Mouse (Mus musculus) kidney, adult 9 months (tissue): ENCODE results near the gene Pgf.
"Not testable (repeated sequence)": the region's sequence is repeated elsewhere in the genome, so short reads cannot be mapped to it uniquely, and the experiment has no call there.

ENCODE experiments used
- DNase-seq: peaks from one replicate; pipeline ENCODE4 v3.0.0; 2022

The Pgf gene

DNA sequence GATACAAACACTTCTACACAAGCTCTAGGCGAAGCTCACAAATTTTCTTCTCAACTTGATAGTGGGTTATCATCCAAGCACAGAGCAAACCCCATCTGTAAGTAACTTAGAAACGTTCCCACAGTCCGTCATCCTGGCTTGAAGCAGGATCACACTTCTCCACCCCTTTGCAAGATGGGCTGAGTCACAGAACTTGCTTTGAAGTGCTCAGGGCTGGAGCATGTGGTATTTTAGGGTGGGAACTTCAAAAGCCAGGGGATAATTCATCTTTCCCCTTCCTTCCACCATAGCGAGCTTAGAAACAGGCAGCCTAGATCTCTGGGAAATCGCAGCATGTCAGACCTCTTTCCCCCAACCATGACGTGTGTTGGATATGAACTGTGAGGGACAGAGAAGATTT lies 21.3 kb downstream of the Pgf start:
- DNase-seq = no peak

DNA sequence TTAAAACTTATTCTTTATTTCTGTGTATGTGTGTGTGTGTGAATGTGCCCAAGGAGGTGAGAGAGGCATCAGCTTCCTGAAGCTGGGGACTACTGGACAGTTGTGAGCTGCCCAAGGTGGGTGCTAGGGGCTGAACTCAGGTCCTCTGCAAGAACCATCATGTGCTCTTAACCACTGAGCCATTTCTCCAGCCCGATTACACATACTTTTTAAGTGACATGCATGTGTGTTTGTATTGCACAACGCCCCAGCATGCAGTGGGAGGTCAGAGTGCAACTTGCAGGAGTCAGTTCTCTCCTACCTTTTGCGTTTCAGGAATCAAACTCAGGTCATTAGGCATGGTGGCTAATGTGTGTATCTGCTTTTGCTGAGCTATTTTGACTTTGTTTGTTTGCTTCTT lies 24.6 kb downstream of the Pgf start:
- DNase-seq = no peak

DNA sequence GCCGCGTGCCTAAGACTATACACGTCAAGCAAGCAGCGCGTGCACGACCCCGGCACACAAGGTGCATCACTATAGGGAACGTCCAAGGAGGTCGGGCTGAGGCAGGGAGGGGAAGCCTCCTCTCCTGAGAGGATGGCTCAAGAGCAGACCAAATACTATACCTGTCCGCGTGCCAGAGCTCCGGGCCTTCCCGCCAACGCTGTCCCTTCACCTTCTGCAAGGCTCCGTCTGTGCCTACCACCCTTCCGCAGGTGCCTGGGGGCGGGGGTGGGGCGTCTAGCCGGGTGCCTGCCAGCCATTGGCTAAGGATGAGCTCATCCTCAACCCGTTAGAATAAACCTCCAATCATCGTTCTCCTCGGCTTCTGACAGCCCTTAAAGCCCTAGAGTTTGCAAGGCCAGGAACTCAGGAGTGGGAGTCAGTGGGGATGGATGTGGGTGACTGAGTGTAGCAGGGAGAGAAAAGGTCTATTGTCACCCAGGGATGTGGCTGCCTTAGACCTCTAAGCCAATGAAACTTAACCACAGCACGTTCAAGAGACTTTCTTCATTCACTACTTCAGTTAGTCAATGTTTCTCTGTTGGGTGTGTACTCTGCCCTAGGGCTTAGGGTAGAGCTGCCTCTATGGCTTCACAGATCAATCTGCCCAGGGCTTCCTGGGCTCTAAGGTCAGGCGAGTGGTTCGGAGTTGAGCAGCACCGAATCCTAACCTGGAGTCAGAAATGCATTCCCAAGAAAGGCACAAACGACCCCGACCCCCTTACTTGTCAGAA lies 26.4 kb downstream of the Pgf start, which contains the start of gene Rps6kl1:
Gene Rps6kl1, minus strand, starts transcription at position 263 of the 773 bp plus-strand sequence.
- DNase-seq = no peak

DNA sequence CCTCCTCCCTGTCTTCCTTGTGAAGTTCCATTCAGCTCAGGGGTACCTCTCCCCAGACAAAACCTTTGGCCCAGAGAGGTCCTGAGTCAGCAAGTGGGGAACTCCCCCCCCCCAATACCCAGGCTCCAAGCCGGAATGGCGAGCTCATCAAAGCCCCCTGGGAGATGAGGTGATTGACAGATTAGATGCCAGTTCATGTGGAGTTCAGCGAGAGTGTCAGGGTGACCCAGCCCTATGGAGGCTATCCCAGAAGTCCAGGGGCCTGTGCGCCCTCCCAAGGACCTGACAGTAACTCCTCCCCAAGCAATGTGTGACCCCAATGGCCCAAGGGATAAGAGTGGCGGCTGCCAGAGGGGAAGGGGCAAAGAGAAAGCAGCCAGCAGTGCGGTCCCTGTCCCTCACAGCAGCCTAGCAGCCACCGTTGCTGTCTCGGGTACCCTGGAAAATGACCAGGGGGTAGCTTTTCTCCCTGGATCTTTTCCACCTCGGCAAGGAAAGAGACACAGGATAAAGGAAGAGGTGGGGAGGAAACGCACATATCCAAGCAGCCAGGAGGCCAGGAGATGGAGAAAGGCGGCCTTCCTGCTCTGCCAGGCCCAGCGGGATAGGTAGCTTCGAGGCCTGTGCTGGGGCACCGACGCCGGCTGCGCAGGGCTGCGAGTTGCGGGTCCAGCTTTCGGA lies 27.1 kb downstream of the Pgf start:
- no peak for DNase-seq

DNA sequence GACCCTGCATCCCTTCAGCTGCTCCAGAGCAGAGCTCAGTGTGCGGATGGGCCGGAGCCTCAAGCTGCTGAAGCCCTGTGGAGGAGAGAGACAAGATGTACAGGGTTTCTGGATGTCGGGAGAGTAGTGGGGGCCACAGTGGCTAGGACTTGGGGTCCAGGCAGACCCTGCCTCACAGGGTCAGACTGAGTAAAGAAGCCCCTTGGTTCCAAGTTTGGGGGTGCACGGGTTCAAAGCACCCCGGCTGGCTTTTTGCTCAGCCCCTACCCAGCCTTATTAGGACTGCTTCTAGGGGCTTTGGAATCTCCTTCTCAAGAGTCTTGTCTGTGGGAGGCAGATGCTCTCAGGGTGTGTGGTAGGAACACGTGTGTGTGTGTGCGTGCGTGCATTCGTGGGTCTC lies 30.7 kb downstream of the Pgf start:
- no peak for DNase-seq

DNA sequence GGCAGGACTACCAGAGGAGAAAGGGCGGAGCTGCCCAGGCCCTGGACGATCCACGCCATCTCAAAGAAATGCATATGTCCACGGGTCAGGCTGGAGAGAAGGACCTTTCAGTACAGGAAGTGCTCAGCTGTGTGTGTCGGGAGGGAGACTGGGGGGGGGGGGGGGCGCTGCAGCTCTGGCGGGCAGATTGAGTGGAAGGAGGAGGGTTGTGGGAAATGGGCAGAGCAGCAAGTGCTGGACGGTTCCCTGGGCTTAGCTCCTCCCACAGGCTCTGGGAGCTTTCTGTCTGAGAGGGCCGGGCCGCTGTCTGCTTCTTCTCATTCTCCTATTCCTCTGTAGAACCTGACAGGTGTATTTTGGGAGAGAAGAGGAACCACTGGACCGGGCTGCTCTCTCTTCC lies 31.2 kb downstream of the Pgf start:
- no peak for DNase-seq

DNA sequence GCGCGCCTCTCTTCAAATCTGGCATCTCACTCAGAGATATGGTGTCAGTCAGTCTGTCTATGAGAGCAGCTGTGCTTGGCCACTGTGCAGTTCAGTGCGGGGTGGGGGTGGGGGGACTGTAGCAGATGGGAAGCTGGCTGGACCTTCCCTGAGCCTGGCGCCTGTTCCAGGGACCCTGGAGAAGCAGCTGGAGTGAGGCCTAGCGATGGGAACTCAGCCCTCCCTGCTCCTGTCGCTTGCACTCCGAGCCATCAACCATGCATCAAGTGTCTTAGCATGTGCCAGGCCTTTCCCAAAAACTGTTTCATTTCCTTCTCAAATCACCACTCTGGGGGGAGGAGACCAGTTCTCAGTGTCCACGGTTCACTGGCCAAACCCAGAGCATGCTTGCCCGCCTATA lies 32.0 kb downstream of the Pgf start:
- DNase-seq = no peak

DNA sequence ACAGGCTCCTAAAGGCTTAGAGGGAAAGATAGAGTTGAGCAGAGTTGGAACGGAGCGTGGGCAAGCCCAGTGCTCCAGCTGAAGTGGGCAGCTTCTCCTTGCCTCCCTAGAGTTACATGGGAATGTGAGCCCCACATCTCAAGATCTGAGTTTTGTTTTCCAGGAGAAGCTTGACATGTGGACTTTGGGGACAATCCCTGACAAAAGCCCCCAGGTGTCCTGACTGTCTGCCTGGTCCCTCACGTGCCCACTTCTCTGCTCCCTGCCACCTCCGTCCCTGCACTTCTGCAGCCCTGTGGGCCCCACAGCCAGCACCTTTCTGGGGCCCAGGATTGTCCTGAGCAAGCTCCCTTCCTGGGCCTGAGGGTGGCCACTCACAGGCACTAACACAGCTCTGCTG lies 32.8 kb downstream of the Pgf start:
- no peak for DNase-seq

DNA sequence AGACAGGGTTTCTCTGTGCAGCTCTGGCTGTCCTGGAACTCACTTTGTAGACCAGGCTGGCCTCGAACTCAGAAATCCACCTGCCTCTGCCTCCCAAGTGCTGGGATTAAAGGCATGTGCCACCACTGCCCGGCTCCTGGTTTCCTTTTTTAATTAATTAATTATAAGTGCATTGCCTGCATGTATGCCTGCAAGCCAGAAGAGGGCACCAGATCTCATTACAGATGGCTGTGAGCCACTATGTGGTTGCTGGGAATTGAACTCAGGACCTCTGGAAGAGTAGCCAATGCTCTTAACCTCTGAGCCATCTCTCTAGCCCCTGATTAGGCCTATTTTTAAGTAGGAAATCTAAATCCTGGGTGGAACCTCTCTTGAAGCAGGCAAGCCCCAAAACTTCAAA lies 33.3 kb downstream of the Pgf start:
- DNase-seq = not testable (repeated sequence)

DNA sequence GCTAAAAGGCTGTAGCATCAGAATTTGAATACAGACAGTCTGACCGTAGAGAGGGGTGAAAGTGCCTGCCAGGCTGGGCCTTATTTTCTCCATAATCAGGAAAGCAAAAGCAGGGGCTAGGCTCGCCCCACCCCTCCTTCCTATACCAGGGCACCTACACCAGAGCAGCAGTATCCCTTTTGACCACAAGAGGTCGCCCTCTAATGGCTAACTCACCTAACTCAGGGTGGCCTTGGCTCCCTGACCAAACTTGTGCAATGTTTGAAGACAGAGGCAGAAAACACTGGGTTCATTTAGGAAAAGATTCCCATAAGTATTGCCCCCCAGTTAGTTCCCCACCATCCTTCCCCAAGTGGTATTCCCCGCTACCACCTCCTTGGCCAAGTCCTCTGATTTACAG lies 34.8 kb downstream of the Pgf start:
- peak; percentile 85 for DNase-seq

DNA sequence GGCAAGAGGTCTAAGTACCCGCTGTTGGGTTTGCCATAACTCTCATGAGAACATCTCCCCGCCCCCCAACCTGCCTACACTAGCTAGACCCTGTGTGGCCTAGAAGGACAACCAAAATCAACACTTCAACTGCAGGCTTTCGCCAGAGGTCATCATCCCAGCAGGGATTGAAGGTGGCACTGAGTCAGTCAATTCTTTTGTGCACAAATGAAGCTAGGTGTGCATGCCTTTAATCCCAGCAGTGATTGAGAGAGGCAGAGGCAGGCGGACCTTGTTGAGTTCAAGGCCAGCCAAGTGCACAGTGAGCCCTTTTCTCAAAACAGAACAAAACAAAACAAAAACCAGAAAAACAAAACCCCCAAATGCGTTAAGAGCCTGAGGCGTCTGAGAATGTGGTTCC lies 36.5 kb downstream of the Pgf start:
- DNase-seq = no peak

DNA sequence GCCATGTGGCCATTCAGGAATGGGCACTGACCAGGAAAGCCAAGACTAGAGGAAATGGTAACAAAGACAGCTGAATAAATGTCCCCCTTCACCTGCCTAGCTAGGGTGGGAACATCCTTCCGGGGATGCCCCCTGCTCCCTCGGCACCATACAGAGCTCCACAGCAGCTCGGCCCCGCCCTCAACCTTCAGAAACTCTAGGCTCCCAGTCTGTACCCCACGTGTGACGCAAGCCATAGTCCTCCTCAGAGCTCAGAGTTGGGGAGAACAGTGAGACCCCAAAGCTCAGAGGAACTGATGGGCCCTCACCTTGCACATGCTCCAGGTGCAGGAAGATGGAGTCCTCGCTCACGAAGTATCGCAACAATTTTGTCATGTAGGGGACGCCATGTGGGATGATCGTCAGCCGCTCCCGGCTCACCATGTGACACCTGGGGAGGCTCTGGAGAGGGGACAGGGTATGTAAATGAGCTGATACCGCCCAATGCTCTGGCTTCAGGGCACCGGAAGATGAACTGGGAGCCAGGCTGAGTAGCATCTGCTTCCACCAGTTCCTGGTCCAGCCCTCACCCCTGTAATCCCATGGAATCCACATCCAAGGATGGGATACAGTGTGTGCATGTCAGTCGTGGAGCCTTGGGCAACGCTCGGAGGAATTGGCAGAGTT lies 37.4 kb downstream of the Pgf start:
- DNase-seq = no peak

DNA sequence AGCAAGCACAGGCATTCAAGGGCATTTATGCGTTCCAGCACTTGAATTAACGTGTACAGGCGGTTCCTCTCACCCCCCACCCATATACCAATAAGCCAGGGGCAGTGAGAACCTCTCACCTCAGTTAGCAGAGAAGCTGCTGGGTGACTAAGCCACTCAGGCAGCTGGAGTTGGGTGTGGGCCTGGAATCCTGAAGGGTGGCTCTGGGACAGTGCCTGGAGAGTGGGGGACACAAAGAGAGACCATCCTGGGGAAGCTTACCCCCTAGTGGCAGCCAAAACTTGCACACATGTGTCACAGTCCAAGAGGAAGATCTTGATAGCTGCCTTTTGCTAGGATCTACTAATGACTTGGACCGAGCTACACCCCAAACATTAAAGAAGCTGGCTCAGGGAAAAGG lies 41.0 kb downstream of the Pgf start:
- no peak for DNase-seq

DNA sequence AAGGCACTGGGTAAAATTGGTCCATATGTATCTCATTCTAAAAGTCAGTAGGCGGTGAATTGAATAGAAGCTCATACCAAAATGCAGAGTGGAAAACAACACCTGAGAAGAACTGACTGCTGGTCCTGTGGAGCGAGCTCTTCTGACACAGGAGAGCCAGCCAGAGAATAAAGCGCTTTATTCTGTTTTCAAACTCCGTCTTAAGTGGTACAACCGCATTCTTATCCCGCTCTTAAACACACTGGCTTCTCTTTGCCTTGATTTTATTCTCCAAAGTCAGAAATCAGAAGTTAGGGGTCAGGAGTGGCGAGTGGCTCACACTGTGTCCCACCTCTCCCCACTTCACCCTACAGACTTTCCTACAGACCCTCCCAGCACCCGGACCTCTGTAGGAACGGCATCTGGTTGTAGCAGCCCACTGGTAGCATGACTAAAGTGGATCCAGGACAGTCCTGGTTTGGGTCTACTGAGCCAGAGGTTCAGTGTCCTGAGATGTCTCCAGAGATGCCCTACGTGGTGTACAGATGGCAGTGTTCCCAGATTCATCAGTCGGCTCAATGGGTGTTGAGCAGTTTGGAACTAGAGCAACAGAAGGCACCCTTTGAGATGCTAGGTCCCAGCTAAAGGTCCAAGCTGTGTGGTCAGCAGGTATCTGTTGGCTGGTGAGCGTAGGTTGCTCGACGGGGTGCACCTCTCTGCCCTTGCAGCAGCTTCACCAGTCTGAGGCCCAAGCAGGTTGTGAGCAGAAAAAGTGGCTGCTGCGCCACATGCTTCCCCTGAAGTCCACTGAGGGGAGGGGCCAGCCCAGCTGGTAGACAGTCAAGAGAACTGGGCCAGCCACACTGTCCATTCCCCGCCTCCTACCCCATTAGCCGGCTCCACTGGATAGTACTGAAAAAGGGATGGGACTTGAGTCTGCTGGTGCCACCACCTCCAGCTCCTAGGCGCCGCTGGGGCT lies 41.8 kb downstream of the Pgf start:
- DNase-seq = no peak

DNA sequence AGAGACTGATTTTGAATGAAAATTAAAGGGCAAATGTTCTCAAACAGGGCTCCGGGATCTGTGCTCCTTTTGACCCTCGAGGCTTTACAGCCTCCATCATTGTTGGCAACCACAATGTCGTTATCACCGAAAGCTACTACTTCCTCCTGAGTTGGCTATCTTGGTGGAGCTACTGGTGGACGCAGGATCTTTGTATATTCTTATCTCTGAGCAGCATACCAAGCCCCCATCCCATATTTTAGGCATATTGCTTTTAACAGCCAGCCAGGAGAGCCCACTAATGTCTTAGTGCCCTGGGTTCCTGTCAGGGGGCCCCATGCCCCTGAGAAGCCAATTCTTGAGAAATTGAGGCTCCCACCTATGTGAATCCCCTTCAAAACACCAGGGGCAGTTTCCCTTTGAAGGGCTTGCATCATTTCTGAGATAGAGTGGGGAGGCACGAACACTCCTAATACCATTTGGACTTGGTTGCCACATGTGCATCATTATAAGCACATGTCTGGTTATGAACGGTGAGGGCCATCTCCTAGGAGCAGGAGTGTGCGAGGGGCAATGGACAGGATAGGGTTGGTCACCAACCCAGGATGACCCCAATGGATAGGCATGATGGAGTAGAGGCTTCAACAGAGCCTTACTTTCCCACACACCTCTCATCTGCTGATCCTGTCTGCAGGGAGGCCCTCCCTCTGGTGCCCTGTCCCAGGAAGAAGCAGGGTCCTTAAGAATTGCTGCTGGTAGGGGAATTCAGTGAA lies 43.4 kb downstream of the Pgf start:
- no peak for DNase-seq

DNA sequence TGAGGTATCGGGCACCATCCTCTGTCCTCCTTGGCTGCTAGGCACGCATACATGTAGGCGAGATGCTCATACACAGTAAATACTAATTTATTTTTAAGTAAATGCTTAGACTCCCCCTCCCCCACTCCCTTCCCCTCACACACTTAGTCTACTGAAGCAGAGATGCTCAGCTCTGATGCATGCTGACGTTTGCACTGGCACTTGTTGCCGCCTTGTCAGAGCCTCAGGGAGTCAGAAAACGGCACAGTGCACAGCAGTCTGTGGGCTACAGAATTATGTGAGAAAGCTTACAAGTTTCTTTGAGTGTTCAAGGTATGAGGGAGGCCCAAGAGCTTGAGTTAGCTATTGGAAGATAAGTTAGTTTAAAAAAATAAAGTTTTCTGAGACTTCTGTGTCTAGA lies 46.2 kb downstream of the Pgf start:
- no peak for DNase-seq

DNA sequence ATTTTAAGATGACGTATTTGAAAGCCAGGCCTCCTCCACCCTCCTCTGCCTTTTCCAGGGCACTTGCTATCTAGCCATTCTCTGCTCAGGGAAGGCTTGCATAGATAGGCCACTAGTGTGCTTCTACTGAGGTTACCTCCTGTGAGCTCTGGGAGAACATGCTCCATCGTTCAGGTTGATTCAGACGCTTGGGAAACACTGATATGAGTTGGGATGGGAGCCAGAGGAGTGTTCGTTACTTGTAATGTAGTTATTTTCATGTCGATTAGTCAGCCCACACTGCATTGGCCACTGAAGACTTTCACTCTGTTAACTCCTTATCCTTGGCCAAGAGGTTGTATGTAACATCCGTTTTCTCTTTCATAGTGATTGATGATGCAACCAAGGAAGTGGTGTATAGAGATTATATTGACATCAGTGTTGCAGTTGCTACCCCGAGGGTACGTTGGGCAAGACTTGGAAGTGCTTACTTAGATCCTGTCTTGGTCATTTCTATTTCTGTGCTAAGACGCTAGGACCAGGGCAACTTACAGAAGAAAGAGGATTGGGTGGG lies 48.1 kb downstream of the Pgf start:
- no peak for DNase-seq

DNA sequence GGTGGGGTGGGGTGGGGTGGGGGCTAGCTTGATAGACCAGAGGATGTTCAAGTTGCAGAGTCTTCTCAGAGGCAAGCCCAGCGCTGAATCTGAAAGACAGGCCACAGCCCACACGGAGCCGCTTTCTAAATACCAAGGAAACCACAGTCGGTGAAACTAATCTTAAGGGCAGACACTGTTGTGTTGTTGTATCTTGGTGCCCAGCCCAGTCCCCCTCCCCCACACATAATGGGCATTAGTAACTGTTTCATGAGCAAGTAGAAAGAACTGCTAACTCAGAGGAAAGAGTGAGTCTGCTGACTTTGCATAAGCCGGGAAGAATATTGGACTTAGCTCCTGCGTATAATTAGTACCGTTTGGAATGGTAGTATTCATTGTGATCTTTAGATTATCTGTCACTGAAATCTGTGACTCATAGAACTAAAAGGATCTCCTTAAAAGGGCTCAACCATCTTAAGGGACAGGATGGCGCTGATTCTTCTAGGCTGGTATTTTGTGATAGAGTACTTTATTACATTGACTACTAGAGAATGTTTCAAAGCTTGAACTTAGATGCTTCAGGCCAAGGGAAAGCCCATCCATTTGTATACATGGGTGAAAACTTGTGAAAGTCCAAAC lies 50.5 kb downstream of the Pgf start:
- DNase-seq = peak; percentile 90

DNA sequence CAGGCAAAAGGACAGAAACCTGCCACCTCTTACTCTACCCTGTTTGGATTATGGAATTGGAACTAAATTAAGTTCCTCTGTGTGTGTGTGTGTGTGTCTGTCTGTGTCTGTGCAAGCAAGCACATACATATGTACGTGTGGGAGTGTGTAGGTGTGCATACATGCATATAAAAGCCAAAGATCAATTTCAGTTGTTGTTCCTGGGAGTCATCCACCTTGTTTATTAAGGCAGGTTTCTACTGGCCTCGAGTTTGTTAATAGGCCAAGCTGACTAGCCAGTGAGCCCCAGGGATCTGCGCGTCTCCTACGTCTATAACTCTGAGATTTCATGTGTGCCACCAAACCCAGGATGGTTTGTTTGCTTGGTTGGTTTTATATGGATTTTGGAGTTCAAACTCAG lies 52.8 kb downstream of the Pgf start:
- no peak for DNase-seq

DNA sequence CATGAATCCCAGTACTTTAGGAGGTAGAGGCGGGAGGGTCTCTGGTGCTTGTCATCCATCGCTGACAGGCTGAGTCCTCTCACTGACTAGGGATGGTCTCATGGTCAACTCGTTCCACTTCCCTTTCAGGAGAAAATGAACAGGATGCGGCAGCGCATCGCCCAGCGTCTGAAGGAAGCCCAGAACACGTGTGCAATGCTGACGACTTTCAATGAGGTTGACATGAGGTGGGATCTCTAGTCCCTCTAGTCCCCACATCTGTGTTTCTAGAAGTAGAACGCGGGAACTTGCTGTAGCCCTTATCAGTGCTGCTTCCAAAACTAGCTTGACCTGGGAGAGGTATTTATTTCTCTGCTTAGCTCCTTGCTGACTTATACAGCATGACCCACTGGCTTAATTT lies 53.9 kb downstream of the Pgf start:
- DNase-seq = no peak

DNA sequence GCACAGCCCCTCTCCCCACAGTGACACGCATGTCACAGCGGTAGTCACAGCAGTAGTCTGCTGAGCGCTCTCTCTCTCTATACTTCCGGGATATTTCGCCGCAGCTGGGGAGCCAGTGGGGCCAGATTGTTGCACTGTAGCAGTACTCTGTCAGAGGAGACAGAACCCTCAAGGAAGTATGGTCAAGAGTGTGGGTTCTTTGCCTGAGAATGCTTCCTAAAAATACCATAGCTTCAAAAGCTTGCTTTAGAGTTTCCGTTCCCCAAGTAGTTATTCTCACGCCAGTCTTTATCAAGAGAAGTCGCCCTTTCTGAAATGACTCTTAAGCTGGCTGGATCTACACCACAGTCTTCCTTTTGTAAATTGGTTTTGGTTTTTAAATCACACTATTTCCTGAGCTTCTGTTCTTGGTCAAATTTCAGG lies 54.5 kb downstream of the Pgf start:
- no peak for DNase-seq
